Mouse (Mus musculus) MEL (cell line): ENCODE measurements at regions not wholly inside any gene's neighbourhood (a gene's known extent, or its start where the extent isn't known, plus 50 kb on each side); places are given as distances from the start of the nearest gene placed in this dataset.

Source experiments
- DNase-seq: peaks from one replicate; pipeline ENCODE4 v3.0.0; 2011; ENCODE audit warnings: low read depth, low spot score
- H3K27ac ChIP-seq: 2 replicates; pipeline ENCODE4 v1.5.1; 2012; ENCODE audit warnings: low read depth, mild to moderate bottlenecking, control low read depth, low read length, moderate library complexity; ENCODE audit not compliant: control insufficient read depth
- H3K27me3 ChIP-seq, 2 experiments: fragments of 150-350 bp in 1 of 2; sonication (generic) in 1 of 2; 2 replicates each; pipeline ENCODE4 v1.6.1; 2012; ENCODE audit warnings: low read length in 2 of 2, mild to moderate bottlenecking in 2 of 2, improper control_type of control experiment in 1 of 2, moderate library complexity in 1 of 2; ENCODE audit not compliant: insufficient read depth in 2 of 2, control insufficient read depth in 1 of 2
- H3K36me3 ChIP-seq, 2 experiments: 2 replicates each; pipeline ENCODE4 v1.6.1; 2012 to 2014; ENCODE audit warnings: low read length in 2 of 2, improper control_type of control experiment in 1 of 2, inconsistent platforms in 1 of 2, mild to moderate bottlenecking in 1 of 2; ENCODE audit not compliant: insufficient read depth in 2 of 2, control insufficient read depth in 1 of 2
- H3K4me1 ChIP-seq, 2 experiments: fragments of 150-350 bp in 1 of 2; sonication (generic) in 1 of 2; 2 replicates each; pipeline ENCODE4 v1.6.1; 2012; ENCODE audit warnings: low read length in 2 of 2, improper control_type of control experiment in 1 of 2, mild to moderate bottlenecking in 1 of 2; ENCODE audit not compliant: insufficient read depth in 2 of 2, control insufficient read depth in 1 of 2
- H3K4me3 ChIP-seq, 2 experiments: fragments of 150-350 bp in 1 of 2; sonication (generic) in 1 of 2; 2 replicates each; pipeline ENCODE4 v1.5.1; 2012; ENCODE audit warnings: low read depth in 2 of 2, low read length in 2 of 2, mild to moderate bottlenecking in 2 of 2, moderate library complexity in 2 of 2, control low read depth in 1 of 2, improper control_type of control experiment in 1 of 2; ENCODE audit not compliant: control insufficient read depth in 1 of 2, insufficient read depth in 1 of 2
- H3K79me2 ChIP-seq: 2 replicates; pipeline ENCODE4 v1.6.1; 2012; ENCODE audit warnings: mild to moderate bottlenecking, low read length, moderate library complexity; ENCODE audit not compliant: control insufficient read depth, poor library complexity, insufficient read depth
- H3K9ac ChIP-seq: 2 replicates; pipeline ENCODE4 v1.6.1; 2012; ENCODE audit warnings: low read depth, mild to moderate bottlenecking, control low read depth, low read length, moderate library complexity; ENCODE audit not compliant: control insufficient read depth, poor library complexity, severe bottlenecking
- H3K9me3 ChIP-seq: fragments of 150-350 bp; sonication (generic); replicated peaks from 2 replicates; pipeline ENCODE4 v1.6.1; 2012; ENCODE audit warnings: mild to moderate bottlenecking, low read length, improper control_type of control experiment, moderate library complexity; ENCODE audit not compliant: insufficient read depth
- BHLHE40 ChIP-seq: IDR thresholded peaks from 2 replicates; pipeline ENCODE4 v1.6.1; 2012; ENCODE audit warnings: low read depth, mild to moderate bottlenecking, inconsistent platforms, low read length, improper control_type of control experiment, borderline replicate concordance
- CHD2 ChIP-seq: IDR thresholded peaks from 2 replicates; pipeline ENCODE4 v1.6.1; 2011; ENCODE audit warnings: low read length, improper control_type of control experiment
- CTCF ChIP-seq, 3 experiments: IDR thresholded peaks in 2 of 3; conservative IDR thresholded peaks in 1 of 3; 2 replicates each; pipeline ENCODE4 v1.5.1; 2011 to 2012; ENCODE audit warnings: low read length in 3 of 3, low read depth in 2 of 3, mild to moderate bottlenecking in 2 of 3, improper control_type of control experiment in 1 of 3, inconsistent platforms in 1 of 3, mixed read lengths in 1 of 3, moderate library complexity in 1 of 3; ENCODE audit not compliant: control insufficient read depth in 1 of 3, insufficient read depth in 1 of 3, poor library complexity in 1 of 3, severe bottlenecking in 1 of 3
- ELF1 ChIP-seq: IDR thresholded peaks from 2 replicates; pipeline ENCODE4 v1.6.1; 2014; ENCODE audit warnings: low read depth, mild to moderate bottlenecking, inconsistent platforms, low read length, improper control_type of control experiment, moderate library complexity
- MAX ChIP-seq: IDR thresholded peaks from 2 replicates; pipeline ENCODE4 v1.6.1; 2011; ENCODE audit warnings: low read length, improper control_type of control experiment
- MAZ ChIP-seq: IDR thresholded peaks from 2 replicates; pipeline ENCODE4 v1.6.1; 2012; ENCODE audit warnings: low read depth, mild to moderate bottlenecking, inconsistent platforms, low read length, improper control_type of control experiment
- MYC ChIP-seq: IDR thresholded peaks from 2 replicates; pipeline ENCODE4 v1.6.1; 2011; ENCODE audit warnings: low read depth, mild to moderate bottlenecking, low read length, improper control_type of control experiment, moderate library complexity
- NRF1 ChIP-seq: IDR thresholded peaks from 2 replicates; pipeline ENCODE4 v1.6.1; 2014; ENCODE audit warnings: low read depth, mild to moderate bottlenecking, inconsistent platforms, low read length, improper control_type of control experiment, moderate library complexity; ENCODE audit not compliant: poor library complexity, insufficient read depth, severe bottlenecking
- POLR2A ChIP-seq, 2 experiments: IDR thresholded peaks; 2 replicates each; pipeline ENCODE4 v1.6.1; 2011 to 2012; ENCODE audit warnings: low read length in 2 of 2, mild to moderate bottlenecking in 2 of 2, control low read depth in 1 of 2, improper control_type of control experiment in 1 of 2, low read depth in 1 of 2, moderate library complexity in 1 of 2; ENCODE audit not compliant: control insufficient read depth in 1 of 2, insufficient read depth in 1 of 2, poor library complexity in 1 of 2
- POLR2AphosphoS5 ChIP-seq: IDR thresholded peaks from 2 replicates; pipeline ENCODE4 v1.6.1; 2012; ENCODE audit warnings: low read depth, borderline replicate concordance, mild to moderate bottlenecking, inconsistent platforms, low read length, moderate library complexity, mixed read lengths
- RAD21 ChIP-seq: IDR thresholded peaks from 2 replicates; pipeline ENCODE4 v1.6.1; 2011; ENCODE audit warnings: mild to moderate bottlenecking, low read depth, low read length, improper control_type of control experiment
- SMC3 ChIP-seq: IDR thresholded peaks from 2 replicates; pipeline ENCODE4 v1.6.1; 2011; ENCODE audit warnings: low read depth, low read length, improper control_type of control experiment
- TBP ChIP-seq: IDR thresholded peaks from 2 replicates; pipeline ENCODE4 v1.8.0; 2011; ENCODE audit warnings: low read depth, low read length, improper control_type of control experiment
- UBTF ChIP-seq: IDR thresholded peaks from 2 replicates; pipeline ENCODE4 v1.6.1; 2012; ENCODE audit warnings: low read depth, mild to moderate bottlenecking, inconsistent platforms, low read length, improper control_type of control experiment, moderate library complexity, borderline replicate concordance; ENCODE audit not compliant: insufficient read depth
- USF2 ChIP-seq, 2 experiments: IDR thresholded peaks; 2 replicates each; pipeline ENCODE4 v1.6.1; 2011 to 2012; ENCODE audit warnings: improper control_type of control experiment in 2 of 2, low read length in 2 of 2, borderline replicate concordance in 1 of 2, inconsistent platforms in 1 of 2, low read depth in 1 of 2, mild to moderate bottlenecking in 1 of 2; ENCODE audit not compliant: insufficient read depth in 1 of 2

DNA sequence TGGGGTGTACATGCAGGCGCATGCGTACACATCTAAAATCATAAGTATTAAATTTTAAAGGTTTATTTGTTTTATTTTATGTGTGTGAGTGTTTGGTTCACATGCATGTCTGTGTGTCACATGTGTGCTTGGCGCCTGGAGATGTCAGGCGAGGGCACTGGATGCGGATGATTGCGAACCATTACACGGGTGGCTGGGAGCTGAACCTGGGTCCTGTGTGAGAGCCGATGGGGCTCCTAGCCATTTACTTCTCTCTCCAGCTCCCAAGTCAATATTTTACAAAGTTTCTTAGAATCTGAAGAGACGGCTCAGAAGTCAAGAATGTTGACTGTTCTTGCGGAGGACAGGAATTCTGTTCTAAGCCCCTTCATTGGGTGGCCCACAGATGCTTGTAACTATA is 65.4 kb upstream of the Psmd7 start:
- DNase-seq, result no peak
- H3K36me3 ChIP-seq, result no peaks in the 10 kb centered on the region
- no peak overlapping the region for H3K9ac ChIP-seq
- no peaks in the 10 kb centered on the region for H3K4me1 ChIP-seq
- no peaks in the 10 kb centered on the region for H3K79me2 ChIP-seq
- TF ChIP-seq SMC3 (no peak), NRF1 (no peak), POLR2AphosphoS5 (no peak), ELF1 (no peak), MAZ (no peak), CHD2 (no peak), UBTF (no peak), RAD21 (no peak), MYC (no peak), CTCF (IDR thresholded peaks at IDR 0.05 in 2 of 3, conservative IDR thresholded peaks at IDR 0.05 in 1 of 3; ENCODE audit: control insufficient read depth in 1 of 3, insufficient read depth in 1 of 3, low read depth in 2 of 3, low read length in 3 of 3, poor library complexity in 1 of 3, severe bottlenecking in 1 of 3) (no peak), MAX (no peak), USF2 (IDR thresholded peaks at IDR 0.05; ENCODE audit: borderline replicate concordance in 1 of 2, insufficient read depth in 1 of 2, low read depth in 1 of 2, low read length in 2 of 2) (no peak), POLR2A (IDR thresholded peaks at IDR 0.05; ENCODE audit: control insufficient read depth in 1 of 2, insufficient read depth in 1 of 2, low read depth in 1 of 2, low read length in 2 of 2, poor library complexity in 1 of 2) (no peak), BHLHE40 (no peak)
- H3K9me3 ChIP-seq, result no peaks in the 10 kb centered on the region
- H3K4me3 ChIP-seq, result no peak overlapping the region
- H3K27me3 ChIP-seq, result no peaks in the 10 kb centered on the region; a peak in 1 of 4 replicates
- H3K27ac ChIP-seq, result no peak overlapping the region

DNA sequence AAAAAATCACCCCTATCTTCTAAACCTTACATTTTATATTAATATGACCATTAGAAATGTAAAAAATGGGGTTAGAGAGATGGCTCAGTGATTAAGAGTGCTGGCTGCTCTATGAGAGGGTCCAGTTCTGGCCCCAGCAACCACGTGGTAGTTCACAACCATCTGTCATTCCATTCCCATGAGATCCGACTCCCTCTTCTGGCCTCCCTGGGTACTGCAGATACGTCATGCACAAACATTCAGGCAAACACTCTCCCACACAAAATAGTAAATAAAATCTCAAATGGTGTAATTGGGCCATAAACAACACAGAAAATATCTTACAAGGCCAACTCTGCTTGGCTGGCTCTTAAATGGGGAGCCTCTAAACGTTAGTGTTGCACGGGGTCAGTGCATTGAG is 68.4 kb upstream of the Psmd7 start:
- H3K4me3 ChIP-seq, result no peak overlapping the region
- no peak overlapping the region for H3K9ac ChIP-seq
- no peaks in the 10 kb centered on the region for H3K4me1 ChIP-seq
- H3K27me3 ChIP-seq, result no peaks in the 10 kb centered on the region
- no peaks in the 10 kb centered on the region for H3K79me2 ChIP-seq
- peak; percentile 12 for DNase-seq
- TF ChIP-seq TBP, result no peak
- peak; percentile 25 for TF ChIP-seq SMC3
- TF ChIP-seq CTCF (IDR thresholded peaks at IDR 0.05 in 2 of 3, conservative IDR thresholded peaks at IDR 0.05 in 1 of 3; ENCODE audit: control insufficient read depth in 1 of 3, insufficient read depth in 1 of 3, low read depth in 2 of 3, low read length in 3 of 3, poor library complexity in 1 of 3, severe bottlenecking in 1 of 3), result peak; percentile 12 to 46 (median 32); a peak in 4 of 6 replicates
- H3K36me3 ChIP-seq, result no peaks in the 10 kb centered on the region
- no peaks in the 10 kb centered on the region for H3K9me3 ChIP-seq
- no peak overlapping the region for H3K27ac ChIP-seq
